Mouse (Mus musculus) mature B cell (primary cell): Measurements from ENCODE around the gene Usp10.

Experiments used
- in situ Hi-C: fragments of 300-500 bp; cut with MboI; formaldehyde crosslinking; loops from 2 replicates; pipeline ENCODE4 v1.14.3; 2019

Usp10 gene

DNA sequence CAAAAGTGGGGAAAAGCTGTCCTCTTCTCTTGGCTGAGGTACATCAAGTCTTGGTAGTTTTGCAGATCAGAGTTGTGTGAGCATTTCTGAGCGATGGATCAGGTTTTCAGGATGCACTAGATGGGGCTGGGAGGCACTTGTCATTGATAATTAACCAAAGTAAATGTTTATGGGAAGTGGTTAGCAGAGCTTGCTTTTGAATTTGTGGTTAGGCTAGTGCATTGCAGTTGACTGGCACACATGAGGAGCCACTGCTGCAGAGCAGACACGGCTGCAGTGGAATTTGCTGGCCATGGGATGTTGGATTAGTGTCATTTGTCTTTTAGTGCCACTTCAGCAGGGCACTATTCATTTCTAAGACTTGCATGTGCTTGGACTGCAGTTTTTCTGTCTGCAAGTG, 4.0 kb downstream of the Usp10 start:
- in situ Hi-C loops, result loop anchor here (10.0 kb wide), 1 partner anchor 129 kb away; no protein-coding TSS in a partner anchor

DNA sequence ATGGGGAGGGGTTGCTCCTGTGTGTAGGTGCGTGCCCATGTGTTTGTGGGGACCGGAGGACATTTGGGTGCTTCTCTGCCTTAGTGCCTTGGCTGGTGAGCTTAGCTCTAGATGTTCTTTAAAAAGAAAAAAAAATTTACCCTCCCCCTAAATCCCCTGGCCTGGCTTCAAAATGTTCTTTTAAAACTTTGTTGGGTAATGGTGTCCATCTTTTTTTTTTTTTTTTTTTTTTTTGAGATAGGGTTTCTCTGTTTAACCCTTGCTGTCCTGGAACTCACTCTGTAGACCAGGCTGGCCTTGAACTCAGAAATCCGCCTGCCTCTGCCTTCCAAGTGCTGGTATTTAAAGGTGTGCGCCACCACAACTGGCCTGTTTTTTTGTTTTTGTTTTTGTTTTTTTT, 5.1 kb downstream of the Usp10 start:
- in situ Hi-C loops, result loop anchor here (5.0 to 10.0 kb wide), 2 partner anchors 48 to 130 kb away; no protein-coding TSS in a partner anchor

DNA sequence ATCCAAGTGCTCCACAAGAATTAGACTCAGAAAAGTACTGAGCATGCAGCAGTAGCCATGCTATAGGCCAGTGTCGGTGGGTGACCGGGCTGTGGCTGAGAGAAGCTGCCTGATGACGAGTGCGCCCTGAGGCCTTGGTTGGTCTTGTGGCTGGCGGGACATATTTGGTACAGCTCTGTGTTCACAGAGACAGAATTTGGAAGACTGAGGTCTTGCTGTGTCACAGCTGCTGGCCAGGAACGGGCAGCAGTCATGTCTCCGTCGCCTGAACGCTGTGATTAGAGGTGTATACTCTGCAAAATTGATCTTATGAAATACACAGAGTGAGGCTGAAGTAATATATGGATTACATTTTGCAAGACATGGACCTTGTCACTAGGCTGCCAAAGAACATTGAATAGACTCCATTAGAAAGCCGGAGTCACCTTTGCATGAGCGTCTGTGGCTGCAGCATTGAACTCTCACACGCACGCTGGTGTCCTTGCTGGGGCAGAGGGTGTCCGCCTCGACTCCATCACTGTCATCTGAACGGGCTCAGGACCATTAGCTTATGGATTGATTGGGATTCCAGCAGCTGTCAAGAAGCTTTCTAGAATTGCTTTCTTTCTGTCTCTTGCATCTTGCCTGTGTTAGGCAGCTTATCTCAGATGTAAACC, 6.2 kb downstream of the Usp10 start:
- in situ Hi-C loops, result loop anchor here (5.0 to 10.0 kb wide), 2 partner anchors 49 to 132 kb away; no protein-coding TSS in a partner anchor

DNA sequence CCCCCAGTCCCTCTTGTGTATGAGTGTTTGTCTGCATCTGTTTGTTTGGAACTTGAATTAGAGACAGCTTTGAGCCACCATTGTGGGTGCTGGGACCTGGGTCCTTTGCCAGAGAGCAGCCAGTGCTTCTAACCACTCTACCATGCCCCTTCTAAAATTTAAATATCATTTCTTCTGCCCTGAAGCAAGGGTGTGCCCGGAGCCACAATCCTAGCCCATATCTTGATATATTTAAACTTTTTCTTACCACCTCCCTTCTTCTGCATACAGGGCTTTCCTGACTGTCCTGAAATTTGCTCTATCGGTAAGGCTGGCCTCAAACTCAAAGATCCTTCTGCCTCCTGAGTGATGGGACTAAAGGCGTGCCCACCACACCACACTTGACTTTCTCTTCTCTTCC, 7.3 kb downstream of the Usp10 start:
- in situ Hi-C loops, result loop anchor here (5.0 to 10.0 kb wide), 2 partner anchors 50 to 133 kb away; no protein-coding TSS in a partner anchor

DNA sequence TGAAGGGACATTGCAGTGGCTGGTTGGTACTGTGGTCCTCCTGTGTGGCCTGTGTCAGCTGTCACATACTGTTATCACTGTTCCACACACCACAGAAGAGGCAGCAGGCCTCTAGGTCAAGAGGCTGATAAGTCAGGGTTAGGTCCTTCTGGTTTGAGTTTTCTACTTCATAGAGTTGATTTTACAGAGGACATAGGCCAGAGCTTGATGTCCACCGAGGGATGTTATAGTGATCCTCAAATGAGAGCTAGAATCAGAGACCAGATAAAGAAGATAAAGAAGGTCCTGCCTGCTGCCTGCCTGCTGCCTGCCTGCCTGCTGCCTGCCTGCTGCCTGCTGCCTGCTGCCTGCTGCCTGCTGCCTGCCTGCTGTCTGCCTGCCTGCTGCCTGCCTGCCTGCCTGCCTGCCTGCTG, 8.0 kb downstream of the Usp10 start:
- in situ Hi-C loops, result loop anchor here (5.0 to 10.0 kb wide), 2 partner anchors 51 to 133 kb away; no protein-coding TSS in a partner anchor

DNA sequence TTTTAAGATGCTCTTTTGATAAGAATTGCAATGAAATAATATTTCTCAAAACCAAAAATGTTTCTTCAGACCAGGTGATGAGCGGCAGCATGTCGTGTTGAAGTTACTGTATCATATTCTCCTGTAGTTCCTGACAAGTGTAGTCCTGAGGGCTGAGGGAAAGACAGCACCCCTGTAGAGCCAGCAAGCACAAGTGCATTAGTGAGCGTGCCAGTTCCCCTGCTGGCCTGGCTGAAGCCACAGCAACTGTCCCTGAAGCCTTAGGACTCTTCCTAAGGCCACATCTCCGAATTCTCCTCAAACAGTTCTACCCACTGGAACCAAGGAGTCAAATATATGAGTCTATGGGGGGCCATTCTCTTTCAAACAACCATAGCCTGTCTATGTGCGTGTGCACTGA, 13.1 kb downstream of the Usp10 start:
- in situ Hi-C loops, result no loop called here

DNA sequence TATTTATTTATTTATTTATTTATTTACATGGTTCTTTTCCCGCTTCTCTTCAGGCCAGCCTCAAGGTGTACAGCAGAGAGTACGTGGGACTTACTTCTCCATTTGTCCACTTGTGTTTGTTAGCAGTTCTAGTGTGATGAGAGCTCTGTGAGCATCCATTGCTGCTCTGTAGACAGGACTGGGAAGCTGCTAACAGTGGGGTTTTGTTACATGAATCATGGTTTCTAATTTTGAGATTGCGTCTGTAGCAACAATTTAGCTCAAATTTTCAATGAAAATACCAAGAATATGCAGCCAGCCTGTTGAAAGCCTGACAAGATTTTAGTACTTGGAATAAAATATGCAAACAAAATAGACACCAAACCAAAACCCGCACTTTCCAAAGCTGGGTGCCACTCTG, 15.3 kb downstream of the Usp10 start:
- in situ Hi-C loops, result no loop called here

DNA sequence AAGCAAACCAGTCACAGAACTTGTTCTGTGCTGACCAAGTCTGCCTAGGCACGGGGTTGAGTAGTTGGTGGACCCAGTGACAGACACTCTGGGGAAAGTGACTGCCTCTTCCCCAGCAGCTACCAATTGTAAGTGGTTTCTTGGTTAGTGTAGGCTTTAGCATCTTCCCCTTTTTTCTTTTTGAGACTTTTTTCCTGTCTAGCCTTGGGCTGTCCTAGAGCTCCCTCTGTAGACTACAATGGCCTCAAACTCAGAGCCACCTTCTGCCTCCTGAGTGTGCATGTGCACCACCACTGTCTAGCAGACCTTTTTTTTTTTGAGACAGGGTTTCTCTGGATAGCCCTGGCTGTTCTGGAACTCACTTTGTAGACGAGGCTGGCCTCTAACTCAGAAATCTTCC, 16.3 kb downstream of the Usp10 start:
- in situ Hi-C loops, result no loop called here

DNA sequence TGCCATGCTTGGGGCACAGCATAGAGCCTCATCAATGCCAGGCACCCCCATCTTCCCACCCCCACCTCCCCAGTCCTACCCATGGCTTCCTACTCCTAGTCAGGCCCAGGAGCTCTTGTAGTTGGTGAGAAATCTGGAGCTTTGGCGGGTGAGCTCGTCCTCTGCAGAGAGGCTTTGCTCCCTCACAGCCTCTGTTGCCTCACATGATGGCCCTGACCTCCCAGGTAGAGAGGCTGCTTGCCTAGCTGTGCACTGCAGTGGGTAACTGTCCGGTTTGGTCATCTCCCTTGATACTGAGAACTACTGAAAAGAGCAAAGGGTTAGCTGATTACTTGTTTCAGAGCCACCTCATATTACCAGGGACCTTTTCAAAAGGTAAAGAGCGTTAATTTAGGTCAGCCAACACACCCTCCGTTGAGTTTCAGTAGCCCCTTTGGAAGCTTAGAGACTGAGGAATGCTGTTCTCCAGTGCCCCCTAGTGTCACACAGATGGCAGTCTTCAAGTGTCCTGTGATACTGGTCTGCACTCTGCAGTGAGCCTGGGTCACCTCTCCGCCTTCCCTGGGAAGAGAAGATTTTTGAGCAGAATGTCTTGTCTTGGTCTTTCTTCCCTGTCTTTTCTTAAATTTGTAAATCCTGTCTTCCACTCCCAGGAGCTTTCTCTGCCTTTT, 17.4 kb downstream of the Usp10 start:
- in situ Hi-C loops, result no loop called here

DNA sequence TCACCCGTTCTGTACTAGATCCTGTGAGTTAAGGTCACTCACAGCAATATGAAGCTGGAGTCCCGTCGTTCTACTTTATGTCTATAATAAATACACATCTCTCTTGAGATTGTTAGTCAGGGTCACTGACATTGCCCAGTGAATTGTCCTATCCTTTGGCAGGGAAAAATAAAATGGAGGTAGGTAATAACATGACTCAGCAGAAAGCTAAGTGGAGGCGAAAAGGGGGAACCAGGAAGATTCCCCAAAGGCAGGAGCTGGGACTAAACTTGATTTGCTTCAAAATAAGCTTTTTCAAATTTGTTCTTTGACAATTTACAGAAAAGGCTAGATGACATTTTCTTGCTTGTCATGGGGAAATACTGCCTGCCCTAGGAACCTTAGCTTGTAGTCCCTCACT, 21.2 kb downstream of the Usp10 start:
- in situ Hi-C loops, result no loop called here

DNA sequence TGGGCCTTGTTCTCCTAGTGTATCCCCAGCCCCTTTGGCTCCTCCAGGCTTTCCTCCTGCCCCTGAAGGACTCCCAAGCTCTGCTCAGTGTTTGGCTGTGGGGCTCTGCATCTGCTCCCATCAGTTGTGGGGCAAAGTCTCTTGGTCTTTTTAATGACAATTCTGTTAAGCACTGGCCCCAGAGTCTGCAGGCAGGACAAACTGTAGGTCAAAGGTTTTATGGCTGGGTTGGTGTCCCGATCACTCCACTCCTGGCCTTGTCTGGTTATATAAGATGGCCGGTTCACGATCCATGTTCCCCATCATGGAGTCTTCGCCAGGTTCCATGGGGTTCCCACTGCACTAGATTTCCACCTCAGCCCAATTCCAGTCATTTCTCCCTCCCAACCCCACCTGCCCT, 23.5 kb downstream of the Usp10 start:
- in situ Hi-C loops, result no loop called here

DNA sequence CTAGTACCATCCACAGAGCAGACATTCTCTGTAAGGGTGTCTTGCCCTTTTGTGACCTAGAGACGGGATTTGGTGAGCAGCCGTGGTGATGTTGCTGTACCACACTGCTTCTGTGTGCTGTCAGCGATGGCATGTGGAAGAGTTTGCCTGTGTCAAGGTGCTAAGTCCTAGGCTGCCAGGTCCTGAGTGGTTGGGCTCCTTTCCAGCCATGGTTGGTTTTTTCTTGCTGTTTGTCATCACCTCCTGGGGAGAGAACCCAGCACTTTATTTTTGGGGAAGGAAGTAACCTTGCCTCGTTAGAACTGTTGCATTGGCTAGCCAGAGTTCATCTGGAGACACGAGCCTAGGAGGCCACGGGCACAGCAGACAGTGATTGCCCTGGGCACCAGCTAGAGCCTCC, 25.4 kb downstream of the Usp10 start:
- in situ Hi-C loops, result no loop called here

DNA sequence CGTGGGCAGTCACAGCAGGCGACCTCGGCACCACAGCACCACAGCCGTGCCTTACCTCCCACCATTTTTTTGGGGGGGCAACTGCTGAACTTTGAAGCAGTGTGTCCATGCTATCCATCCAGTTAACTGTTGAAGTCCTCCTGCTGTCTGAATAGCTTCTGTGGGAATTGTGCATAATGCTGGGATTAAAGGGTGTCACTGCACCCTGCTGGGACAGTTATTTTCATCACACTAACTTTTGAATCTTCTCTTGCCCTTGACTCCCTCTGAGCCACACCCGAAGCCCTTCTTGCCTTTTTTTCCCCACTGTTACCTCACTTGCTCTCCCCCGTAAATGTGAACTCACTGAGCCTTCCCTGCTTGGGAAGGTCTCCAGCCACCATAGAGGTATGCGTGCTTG, 28.3 kb downstream of the Usp10 start:
- in situ Hi-C loops, result no loop called here

DNA sequence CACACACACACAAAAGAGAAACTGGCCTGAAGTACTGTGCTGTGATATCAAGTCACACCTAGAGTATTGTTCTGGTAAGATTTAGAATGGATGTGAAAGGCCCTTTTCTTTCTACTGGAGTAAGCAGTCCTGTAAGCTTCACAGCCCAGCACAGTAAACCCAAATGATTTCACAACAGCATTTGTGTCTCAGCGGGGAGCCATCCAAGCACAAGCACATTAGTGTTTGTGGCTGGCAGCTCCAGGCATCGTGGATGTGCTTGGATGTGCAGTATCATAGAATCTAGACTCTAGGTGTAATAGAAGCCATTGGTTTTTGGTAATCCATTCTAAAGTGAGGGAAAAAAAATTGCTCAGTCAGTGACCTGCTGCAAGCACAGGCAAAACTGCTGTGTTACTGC, 29.2 kb downstream of the Usp10 start:
- in situ Hi-C loops, result no loop called here

DNA sequence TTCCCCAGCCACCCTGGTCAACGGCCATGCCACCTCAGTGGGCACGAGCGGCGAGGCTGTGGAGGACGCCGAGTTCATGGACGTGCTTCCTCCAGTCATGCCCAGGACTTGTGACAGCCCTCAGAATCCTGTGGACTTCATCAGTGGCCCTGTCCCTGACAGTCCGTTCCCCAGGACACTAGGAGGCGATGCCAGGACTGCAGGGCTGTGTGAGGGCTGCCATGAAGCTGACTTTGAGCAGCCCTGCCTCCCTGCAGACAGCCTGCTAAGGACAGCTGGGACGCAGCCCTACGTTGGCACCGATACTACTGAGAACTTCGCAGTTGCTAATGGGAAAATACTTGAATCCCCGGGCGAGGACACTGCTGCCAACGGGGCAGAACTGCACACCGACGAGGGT, 31.3 kb downstream of the Usp10 start:
- in situ Hi-C loops, result no loop called here

DNA sequence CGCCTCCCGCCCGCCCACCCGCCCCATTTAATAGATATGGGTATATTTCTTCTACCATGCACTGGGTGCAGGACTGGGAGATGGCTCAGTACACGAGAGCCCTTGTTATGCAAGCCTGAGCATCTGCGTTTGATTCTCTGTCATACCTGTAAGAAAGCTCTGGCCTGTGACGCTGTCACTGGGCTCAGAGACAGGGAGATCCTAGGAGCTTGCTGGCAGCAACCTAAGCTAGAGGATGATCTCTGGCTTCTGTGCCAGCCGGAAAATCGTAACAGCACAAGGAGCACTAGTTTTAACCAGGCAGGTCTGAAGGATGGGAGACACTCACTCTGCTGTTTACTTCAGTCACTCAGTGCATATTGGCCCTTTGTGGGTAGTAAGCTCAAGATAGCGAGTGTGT, 33.5 kb downstream of the Usp10 start:
- in situ Hi-C loops, result no loop called here

DNA sequence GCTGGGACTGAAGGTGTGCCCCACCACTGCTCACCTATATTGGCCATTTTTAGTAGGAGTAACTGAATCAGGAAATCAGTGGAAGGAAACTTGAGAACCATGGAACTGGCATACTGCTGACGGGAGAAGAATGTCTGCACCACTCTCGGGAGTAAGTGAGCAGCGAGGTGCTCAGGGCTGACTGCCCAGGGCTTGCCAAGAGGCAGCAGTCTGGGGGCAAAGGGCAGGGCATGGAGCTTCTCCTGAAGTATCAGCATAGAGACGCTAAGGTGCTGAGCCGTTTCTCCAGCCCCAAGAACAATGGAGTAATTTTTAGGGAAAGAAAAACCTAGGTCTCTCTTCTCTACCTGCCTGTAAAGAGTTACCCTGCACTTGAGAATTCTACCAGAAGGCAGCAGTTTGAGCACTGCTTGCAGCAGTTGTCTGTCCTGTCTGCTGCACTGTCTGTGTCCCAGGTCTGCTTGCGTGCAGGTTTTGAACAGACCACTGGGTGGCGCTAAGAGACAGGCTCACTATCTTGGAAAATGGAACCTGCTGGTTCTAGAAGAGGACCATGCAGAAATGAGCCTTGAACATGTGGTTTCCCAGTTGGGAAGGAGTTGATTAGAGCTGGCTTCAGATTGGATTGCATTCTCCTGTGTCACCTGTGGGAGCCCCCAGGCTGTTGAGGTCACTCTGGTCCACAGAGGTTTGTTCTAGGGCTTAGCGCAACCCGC, 34.1 kb downstream of the Usp10 start:
- in situ Hi-C loops, result no loop called here

DNA sequence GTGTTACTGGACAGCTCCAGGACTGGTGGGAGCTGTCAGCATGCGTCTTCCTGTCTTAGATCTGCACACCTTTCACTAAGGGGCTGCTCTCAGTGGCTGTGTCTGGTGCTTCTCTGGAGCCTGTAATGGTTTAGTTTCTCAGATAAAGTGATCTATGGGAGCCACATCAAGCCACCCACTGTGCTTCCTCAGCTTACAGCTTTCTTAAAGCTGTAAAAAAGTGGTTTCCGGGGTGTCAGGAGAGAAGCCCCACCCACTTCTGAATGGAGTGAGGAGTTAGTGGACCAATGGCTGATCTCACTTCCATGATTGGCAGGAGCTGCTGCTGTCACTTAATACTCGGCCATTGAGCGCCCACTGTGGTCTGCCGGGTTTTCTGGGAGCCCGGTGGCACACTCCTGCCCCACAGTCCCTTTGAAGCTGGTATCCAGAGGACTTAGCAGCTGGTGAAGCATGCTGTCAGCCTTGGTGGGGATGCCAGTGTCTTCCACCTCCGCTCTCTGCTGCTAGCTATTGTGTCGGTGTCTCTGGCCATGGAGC, 36.2 kb downstream of the Usp10 start:
- in situ Hi-C loops, result no loop called here

DNA sequence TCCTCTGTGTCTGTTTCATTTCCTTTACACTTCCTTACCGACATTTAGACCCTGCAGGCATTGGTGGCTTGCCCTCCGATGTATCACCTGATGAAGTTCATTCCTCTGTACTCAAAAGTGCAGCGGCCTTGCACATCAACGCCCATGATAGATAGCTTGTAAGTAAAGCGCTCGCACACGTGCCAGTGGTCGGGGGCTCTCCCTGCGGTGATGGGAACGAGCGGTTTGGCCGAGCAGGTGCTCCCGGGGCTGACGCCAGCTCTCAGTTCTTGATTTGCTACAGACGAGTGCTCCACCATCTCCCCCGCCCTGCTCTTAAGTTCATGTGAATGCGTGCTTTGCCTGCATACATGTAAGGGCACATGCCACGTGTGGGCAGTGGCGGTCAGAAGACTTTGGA, 37.5 kb downstream of the Usp10 start:
- in situ Hi-C loops, result no loop called here

DNA sequence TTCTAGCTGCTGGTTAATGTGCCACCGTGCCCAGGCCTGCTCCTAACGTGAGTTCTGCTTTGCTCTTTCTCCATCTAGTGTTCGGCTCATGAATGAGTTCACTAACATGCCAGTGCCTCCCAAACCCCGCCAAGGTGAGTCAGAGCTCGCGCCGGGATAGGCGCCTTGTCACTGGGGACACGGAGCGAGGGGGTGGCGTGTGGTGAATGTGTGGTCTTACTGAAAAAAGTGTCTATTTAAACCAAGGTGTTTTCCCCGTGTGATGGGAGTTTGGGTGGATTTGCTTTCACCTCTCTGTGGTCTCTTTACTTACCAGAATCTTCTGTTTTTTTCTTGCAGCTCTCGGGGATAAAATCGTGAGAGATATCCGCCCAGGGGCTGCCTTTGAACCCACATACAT, 38.2 kb downstream of the Usp10 start:
- in situ Hi-C loops, result no loop called here

DNA sequence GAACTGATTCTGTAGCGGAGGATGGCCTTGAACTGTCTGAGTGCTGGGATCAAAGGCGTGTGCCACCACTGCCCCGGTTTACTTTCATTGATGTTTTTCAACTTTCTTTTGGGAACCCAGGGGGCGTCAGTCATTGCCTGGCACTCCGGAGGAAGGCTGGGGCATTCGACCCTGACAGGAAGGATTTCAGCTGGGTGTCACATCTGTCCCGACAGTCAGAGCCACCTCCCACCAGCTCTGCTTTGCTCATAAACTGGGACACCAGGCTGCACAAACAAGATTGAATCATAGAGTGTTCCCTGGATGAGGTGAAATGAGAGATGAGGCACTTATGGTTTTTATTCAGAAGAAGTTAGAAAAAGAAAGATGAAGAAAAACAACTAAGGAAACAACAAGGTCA, 42.1 kb downstream of the Usp10 start:
- in situ Hi-C loops, result no loop called here

DNA sequence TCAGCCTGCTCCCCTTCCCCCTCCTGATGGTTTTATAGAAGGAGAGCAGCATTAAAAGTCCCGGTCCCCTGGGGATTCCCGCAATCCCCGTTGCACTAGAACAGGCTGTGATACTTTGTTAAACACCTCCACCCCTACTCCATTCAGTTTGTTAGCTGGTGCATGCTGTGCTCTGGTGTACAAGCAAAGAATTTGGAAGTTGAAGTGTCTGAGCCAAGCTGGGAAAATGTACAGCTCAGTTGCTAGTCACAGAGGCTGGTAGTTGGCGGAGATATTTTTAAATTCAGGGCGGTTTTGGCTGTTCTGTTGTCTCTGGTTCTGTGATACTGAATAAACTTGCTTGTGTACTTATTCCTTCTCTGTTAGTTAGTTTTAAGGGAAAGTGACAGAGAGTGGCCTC, 42.6 kb downstream of the Usp10 start:
- in situ Hi-C loops, result no loop called here

DNA sequence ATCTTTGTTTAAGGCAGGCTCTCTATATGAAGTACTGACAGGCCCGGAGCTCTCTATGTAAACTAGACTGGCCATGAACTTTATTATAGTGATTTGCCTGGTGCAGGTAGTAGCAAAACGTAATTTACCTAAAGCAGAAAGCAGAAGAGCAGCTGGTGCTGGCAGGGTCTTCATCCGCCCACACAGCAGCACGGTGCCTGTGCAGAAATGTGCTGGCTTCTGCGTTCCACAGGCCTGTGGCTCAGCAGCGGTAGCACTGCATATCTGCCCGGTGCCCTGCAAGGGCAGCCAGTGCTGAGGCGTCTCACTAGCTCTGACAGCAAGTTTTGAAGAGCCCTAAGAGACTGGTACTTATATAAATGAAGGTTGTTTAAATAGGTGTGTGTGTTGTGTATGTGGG, 45.2 kb downstream of the Usp10 start:
- in situ Hi-C loops, result no loop called here
